Mouse (Mus musculus) lung, adult 18-20 months (tissue): ENCODE results near the gene Pkd2l1.
"Not testable (repeated sequence)": the region's sequence is repeated elsewhere in the genome, so short reads cannot be mapped to it uniquely, and the experiment has no call there.

Source experiments
- DNase-seq, 2 experiments: peaks; one replicate each; pipeline ENCODE4 v3.0.0; 2022; ENCODE audit warnings: mixed read lengths in 2 of 2

The Pkd2l1 gene

DNA sequence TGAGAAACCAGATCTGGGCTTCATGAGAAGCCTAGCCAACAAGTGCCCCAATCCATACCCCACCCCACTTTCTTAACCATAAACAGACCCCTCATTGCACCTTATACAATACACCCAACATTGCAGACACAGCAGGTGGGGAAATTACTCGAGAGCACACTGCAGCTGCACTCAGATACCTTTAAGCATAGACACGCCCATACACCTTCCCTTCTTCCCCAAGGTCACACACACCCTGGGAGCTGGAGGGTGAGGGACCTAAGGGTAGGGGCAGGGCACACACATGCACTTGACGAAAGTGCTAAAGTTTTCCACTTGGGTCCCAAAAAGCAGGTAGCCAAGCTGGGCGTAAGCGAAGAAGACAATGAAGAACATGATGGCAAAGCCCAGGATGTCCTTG lies 38.5 kb downstream of the Pkd2l1 start:
- DNase-seq: no peak

DNA sequence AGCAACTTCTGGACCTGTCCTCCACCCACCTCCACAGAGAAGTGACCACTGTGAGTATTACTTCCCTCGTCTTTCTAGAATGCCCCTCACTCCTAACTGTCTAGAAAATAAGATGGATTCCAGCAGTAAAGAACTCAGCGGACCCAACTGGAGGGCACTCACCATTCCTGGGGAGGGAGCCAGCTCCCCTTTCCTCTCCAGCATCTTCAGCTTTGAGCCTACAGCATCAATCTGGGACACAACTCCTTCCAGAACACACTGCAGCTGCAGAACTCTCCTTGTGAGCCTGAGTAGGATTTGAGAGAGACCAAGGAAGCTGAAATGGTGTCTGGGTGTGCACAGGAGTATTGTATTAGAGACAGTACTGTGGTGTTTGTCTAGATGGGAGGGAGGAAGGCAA lies 43.3 kb downstream of the Pkd2l1 start:
- no peak for DNase-seq

DNA sequence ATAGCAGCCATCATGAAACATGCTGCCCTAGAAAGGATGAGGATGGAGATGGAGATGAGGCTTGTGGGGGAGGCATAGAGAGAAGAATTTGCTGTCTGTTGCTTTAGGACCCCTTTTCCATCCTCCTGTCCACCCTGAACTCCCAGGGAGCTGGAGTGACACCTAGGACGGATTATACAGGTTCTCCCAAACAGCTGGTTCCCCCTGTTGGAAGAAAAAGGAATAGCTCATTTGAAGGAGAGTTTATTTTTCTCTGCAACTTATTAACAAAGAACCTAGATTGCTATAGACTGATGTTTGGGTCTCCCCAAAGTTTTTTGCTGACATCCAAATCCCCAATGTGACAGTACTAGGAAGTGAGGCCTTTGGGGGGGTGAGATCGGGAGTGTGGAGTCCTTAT lies 43.9 kb downstream of the Pkd2l1 start:
- no peak for DNase-seq

DNA sequence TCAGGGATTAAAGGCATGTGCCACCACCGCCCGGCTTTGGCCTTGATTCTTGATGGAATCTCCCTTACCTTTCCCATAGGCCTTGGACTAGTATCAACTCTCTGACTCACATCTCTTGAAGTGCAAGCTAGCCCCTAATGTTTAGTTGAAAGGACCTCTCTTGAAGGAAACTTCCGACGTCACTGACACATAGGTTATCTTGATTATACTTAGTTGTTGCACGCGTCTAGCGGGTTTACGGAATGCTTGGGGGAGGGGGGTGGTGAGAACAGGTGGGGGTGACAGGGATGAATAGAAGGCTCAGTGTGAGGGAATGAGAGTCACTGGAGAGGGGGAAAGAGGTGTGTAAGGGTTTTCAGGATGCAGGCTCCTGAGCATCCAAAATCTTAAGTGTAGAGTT lies 45.3 kb downstream of the Pkd2l1 start:
- DNase-seq: no peak

DNA sequence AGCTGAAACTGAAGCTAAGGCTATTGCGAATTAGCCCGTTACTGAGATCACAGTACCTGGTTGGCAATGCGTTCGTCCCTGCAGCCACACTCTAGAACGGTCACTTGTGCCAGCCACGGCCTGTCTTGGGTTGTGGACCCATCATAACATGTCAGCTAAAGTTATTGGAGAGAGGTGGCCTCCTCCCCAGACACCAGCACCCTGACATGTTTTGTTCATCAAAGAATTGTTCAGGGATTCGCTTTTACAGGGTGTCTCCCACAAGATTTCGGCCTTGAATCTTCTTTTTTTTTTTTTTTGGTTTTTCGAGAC lies 45.7 kb downstream of the Pkd2l1 start:
- no peak for DNase-seq

DNA sequence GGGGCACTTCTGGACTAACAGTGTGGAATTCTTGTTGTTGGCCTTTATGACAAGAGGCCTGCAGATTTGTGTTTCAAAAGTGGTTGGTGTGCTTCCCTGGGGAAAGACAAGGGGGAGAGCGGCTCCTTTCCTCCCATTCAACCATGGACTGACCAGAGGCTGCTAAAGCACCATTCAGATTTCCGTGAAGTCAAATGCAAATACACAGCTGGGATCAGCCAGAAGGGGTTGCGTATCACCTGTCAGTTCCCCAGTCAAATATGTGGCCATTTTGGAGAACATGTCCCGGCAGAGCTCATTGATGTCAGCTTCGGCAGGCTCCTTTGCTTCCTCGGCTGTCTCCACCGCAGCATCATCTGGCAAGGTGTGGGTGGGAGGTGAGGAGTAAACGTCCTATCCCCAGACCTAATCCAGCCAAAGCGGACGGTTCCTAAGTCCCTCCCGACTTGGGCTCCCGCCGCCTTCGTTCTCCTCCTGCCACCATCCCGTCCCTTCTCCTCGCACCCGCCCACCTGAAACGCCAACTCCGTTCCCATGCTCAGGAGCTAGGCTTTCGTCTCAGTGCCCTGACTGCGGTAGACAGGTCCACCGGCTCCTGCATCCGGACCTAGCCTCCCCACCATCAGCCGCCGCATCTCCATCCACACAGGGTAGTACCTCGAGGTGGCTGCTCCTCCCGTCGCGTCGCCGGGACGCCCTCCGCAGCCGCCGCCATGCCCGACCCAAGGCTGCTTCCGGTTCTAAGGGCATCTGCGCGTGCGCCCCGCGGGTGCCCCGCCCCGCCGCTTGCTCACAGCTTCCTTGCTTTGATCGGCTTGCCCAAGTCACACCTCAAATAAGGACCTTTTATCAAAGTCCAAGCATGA lies 46.3 kb downstream of the Pkd2l1 start, which contains the start of gene Bloc1s2:
Gene Bloc1s2, minus strand, starts transcription at position 745 of the 866 bp plus-strand sequence.
- peak; percentile 90 to 93 for DNase-seq

DNA sequence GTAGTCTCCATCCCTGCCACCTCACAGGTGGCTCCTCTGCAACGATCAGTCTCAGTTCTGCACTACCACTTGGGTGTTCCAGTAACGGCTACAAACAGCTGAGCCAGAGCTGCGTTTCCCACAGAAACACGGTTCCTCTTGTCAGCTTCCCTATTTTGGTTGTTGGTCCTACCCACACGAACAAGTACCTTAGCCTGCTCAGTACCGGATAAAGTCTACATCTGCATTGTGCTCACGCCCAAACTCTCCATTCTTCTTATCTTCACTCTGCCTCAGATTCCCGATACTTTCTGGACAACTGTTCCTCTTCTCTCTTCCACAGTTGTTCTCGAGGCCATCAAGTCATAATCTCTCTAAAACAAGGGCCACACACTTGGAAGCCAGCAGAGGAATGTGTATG lies 47.9 kb downstream of the Pkd2l1 start:
- DNase-seq: peak in 1 of 2 experiments; percentile 30

DNA sequence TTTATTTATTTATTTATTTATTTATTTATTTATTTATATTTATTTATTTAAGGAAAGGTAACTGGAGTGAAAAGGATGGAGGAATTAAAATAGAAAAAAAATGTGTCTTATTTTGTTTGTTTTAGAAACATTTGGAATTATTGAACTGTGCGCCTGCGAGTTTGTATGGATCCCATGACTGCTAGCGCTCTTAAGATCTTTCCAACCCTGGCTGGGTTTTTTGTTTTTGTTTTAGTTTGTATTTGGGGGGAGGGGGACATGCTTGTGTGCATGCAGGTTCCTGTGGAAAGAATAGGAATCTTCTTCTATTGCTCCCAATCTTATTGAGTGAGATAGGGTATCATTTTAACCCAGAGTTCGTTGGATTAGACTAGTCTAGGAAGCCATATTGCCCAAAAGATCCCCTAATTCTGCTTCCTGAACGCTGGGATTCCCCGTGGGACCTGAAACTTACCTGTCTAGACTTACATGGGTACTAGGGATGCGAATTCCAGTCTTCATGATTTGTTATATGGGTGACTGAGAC lies 56.2 kb downstream of the Pkd2l1 start:
- no peak for DNase-seq

DNA sequence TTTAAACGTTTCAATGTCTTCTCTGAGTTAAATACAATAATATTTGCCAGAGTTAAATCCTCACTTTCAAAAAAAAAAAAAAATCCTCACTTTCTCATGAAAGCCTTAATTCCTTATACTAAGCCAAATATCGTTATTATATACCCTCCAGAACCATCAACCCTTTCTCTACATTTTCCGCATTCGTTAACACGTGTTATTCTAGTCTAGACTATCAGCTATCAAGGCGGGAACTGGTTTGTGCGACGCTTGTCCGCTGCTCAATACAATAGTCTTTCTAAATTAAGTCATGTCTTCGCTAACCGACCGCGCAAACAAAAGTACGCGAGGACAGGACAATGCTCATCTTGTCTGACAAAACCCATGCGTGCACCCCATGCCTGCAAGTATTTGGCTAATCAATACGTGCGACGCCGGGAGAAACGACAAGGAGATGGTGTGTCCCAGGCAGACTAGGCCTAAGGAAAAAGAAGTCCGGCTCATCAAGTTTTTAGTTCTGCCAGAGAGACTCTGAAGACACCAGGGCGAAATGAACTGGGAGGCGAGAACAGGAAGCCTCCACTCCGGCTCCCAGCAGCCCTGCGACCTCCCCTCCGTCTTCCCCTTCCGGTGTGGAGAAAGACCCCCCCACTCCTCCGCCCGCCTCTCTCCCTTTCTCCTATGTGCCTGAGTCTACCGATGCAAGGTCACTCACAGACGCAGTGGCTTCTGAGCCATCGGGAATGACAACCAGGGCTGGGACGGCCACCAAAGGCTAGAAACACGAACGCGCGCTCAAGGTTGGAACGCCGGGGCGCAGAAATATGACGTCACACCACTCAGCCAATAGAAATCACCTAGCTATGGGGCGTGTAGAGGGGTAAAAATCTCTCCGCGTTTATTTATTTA lies 56.9 kb downstream of the Pkd2l1 start, which contains the start of gene Cwf19l1:
Gene Cwf19l1, minus strand, starts transcription at position 805 of the 888 bp plus-strand sequence.
- peak; percentile 86 to 88 for DNase-seq

DNA sequence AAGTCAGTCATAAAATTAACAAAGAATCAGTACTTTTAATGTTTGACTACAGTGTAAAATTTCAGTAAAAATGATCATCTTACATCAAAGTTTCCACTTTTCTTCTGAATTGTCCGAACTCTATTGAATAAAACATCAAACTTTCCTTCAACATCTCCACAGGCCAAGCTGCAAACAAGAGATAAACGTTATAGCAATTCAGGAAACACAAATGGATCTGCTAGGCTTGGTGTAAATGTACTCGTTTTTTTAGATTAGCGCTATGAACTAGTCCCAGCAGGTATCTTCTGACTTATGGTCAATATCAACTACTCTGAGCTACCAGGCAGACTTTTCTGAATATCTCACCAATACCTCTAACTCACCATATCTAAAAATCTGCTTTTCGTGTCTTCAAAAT lies 59.3 kb downstream of the Pkd2l1 start:
- no peak for DNase-seq

DNA sequence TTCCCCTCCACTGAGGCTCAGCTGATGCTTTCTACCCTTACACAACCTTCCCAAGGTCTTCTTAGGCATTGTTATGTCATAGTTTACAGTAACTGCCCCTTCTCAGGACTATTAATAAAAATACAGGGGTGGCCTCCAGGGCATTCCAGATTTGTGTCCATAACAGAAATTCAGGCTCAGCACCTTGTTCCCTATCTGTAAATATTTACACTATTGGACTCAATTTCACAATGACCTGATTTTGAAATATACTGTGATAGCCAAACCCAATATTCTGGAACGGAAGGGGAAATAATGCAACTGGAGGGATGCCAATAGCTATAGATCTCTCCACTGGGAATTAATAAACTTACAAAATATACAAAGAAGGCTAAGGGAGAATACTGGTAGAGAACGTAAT lies 63.7 kb downstream of the Pkd2l1 start:
- no peak for DNase-seq

DNA sequence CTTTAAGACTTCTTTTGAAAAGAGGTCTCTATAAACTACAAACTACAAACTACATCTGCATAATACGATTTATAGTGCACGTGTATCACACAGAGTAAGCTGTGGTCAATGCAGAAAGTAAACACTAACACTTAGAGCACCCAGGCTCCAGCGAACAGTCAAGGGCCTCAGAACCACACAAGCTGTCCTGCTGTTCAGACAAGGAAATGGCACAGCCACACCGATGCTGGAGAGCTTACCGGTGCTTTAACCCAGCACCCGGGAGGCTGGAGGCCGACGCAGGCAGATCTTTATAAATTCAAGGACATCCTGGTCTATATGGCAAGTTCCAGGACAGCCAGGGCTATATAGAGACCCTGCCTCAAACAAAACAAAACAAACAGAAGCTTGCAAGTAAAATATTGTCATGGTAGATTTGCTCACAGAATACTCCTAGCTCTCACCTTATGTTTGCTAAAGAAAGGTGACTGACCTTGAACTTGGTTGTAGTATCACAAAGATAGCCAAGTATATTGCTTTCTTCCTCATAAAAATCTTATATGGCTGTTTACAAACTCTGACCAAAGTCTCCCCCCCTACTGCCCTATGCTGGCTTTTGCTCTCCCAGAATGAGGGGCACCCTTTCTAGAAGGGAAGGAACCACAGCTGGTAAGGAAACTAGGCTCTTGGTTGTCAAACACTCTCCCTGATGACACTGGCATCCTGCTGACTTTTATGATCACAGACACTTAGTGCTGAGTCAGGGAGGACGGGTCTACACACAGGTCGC lies 64.3 kb downstream of the Pkd2l1 start:
- no peak for DNase-seq

DNA sequence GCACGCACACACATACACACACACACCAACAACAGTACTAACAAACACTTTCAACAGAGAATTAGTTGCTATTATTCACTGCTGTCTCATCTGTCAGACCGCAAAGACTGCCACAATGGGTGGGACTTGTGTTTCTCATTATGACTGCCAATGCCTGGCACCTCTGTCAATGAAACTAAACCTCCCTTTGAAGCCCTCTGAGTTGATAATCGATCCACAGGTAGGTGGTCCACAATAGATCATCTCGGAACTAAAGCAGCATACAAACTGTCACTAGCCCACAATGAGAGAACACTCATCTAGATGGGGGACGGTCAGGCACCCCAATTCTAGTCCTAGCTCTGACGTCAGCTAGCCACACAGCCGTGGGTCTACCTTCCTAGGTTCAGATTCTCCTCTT lies 71.1 kb downstream of the Pkd2l1 start:
- no peak for DNase-seq

DNA sequence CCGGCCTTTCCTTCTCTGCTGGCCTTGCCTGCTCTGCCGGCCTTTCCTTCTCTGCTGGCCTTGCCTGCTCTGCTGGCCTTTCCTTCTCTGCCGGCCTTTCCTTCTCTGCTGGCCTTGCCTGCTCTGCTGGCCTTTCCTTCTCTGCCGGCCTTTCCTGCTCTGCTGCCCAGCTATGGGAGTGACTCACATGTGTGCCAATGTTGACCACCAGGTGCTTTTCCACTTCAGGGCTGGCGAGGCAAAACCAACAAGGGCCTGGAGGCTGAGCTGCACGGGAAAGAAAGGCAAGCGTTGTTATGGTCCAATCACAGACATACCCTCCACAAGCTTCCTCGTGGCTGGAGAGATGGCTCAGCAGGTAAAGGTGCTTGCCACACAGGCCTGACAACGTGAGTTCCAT lies 71.6 kb downstream of the Pkd2l1 start:
- not testable (repeated sequence) for DNase-seq

DNA sequence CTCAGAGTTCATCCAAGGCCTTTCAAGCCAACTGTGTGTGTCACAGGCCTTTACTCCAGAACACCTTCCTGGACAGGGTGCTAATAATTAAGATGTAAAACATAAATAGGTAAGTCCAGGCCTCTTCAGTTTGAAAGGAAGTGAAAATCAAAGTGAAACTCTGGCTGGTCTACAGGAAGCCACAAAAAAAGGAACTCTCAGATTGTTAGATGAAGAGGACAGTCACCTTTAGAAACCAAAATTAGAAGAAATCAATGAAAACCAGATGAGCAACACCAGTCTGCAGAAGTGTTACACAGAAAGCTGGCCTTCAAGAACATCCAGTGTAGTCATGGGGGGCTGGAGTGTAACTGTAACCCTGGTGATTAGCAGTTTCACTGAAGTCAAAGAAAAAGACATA lies 74.4 kb downstream of the Pkd2l1 start:
- DNase-seq: no peak

DNA sequence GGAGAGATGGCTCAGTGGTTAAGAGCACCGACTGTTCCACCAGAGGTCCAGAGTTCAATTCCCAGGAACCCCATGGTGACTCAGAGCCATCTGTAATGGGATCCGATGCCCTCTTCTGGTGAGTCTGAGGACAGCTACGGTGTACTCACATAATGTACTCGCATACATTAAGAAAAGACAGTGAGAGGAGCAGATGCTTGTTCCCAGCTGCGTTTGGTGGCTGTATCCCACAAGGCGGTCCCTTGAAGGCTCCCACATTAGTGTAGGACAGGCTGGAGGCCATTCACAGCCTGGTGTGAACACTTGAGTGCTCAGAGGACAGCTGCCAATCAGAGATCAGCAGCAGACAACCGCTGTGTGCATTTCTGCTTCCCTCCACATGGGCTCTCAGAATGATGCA lies 80.5 kb downstream of the Pkd2l1 start:
- DNase-seq: no peak

DNA sequence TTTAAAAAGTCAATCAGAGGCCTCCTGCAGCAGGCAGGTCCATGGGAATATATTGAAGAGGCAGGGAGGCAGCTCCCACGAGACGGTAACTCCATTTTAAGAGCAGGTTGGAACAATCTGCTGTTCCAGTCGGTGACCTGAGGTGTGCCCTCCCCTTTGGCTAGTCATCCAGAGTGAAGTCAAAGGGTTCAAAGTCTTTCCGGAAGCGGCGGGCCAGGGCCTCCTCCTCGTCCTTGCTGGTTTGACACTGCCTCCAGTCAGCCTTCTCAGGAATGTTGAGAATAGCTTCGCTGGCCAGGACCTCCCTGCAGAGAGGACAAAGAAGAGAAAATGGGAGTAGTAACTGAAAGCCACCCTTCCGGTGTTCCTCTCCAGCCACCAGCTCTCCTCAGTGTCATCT lies 81.9 kb downstream of the Pkd2l1 start:
- DNase-seq: no peak

DNA sequence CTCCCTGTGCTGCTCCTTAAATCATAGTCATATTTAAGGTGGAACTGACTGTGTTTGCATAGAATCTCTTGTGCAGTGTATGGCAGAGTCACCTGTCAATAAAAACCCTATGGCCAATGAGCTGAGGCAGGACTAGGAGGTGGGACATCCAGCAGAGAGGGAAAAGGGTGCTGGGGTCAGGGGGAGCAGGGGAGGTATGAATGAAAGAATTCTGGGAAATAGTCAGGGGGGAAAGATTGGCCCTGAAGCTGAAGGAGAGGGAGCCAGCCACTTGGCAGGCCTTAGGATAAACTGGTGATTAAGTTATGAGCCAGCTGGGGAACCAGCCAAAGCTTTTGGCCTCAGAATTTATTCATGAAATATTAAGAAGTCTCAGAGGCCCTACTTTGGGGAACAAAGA lies 83.2 kb downstream of the Pkd2l1 start:
- peak; percentile 24 to 27 for DNase-seq

DNA sequence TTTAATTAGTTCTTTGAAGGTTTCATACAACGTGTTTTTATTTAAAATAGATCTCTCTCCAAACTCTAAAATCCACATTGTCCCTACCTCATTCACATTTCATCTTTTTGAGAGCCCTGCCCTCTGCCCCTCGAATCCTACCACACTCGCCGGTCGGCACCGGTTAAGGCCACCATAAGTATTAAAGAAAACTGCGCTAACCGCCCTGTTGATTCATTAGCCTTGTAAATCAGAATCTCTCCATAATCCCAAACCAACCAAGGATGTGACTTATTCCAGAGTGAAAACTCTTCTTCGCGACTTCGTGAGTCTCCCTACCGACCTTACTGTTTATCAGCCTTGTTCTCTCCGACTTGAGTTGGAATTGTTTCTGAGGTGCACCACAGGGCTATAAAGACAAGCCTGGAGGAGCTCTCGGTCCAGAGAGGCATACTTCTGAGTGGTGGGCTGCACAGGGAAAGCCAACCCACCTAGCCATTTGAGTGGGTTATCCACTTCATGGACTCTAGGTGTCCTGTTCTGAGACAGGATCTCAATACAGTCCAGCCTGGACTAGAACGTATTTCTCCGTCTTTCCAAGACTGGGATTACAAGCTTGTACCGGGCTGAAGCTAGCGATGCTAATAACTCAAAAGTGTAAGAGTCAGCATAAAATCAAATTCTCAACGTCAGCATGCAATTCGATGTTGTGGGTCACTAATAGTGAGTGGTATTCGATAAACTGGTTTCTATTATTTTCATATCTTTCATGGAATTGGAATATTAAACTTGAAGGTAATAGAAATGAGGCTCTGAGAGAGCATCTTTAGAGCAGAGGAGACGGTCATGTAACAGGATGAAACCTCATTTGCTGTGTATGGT lies 84.4 kb downstream of the Pkd2l1 start:
- no peak for DNase-seq

DNA sequence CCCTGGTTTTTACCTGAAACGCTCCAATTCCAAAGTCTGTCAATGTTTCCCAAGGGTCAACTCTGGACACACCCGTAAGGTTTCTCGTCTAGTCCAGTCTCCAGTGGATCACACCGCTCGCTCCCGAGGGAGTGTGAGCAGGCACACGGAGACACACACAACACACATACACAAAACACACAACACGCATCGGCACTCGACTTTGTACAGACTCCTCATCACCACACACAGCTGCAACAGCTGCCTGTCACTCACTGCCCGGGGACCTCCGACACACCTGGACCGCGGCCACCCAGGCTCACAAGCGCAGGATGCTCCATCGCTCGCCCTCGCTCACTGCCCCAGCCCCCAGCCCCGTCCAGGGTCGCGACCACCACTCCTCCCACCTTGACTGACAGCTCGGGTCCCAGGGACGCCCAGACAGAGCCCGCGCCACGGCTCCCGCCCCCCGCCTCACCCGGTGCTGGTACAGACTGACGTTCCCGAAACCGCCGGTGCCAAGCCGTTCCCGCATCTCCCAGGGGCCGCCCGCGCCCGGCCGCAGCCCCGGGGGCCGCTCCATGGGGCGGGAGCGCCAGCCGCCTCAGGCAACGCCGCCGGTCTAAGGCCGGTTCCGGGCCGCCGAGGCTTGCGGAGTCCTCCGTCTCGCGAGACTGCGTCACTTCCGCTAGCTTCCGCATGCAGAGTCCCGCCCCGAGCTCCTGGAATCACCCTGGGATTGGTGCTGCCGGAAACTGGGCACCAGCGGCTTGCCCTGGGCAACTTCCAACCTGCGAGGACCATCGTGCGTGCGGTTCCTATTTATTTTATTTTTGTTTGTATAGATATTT lies 85.2 kb downstream of the Pkd2l1 start, which contains the start of gene Chuk:
Gene Chuk, minus strand, starts transcription at position 650 of the 830 bp plus-strand sequence.
- DNase-seq: peak; percentile 97 to 98

DNA sequence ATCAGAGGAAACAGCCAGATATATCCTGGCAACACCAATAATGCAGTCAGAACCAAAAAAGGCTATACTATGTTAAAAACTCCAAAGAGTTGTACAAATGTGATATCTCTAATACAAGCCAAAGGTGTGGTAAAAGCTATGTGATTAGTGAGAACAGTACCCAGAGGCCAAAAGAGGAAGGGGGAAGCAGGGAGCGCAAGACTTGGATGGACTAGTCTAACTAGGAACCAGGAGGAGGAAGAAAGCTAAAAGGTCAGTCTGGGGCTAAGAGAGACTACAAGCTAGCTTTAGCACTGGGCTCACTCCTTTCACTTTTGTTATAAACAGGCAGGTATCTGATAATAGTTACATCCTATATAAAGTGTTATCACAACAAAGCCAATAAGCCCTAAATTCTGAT lies 87.8 kb downstream of the Pkd2l1 start:
- DNase-seq: no peak
